Mouse (Mus musculus): Measurements from ENCODE around the gene Rcor2. TPM values are rescaled to one million over a fixed set of nuclear protein-coding genes. Genes with fewer than 3 reads are reported as not detected.
A peak's percentile ranks its signal among the peaks of the same experiment; 100 is the strongest.

Gene Rcor2
- 4.0 and 5.1 TPM in 2 replicates for polyA plus RNA-seq (2016; fragmentation: Nextera tagmentation; extraction: Ambion mirVana)

DNA sequence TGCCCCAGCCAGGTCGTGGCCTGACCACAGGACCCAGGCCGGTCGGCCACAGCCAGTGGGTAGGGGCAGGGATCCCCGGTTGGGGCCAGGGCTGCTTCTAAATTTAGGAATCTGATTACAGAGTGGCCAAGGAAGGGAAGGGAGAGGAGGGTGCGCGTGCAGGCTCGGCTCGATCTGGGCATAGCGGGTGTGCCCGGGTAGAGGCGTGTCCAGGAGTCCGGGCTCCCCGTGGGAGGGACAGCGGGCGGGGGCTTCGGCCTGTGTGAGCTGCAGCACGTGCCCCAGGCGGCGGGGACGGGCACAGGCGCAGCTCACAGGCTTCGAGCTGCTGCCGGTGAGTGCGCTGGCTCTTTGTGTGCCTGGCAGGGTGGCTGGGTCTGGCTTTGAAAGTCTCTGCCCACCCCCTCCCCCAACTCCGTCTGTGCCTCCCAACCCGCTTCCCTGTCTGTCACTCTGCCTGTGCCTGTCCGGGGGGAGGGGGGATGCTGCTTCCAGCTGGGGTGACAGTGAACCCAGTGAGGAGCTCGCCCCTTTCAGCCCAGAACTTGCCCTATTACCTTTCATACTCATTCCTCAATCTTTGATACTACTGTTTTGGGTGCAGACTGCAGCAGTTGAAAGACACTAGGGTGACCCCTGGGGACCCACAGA lies at the start of gene Rcor2:
Gene Rcor2 (plus strand): TSS at position 235 of the 651 bp plus-strand sequence.
- Histone ChIP-seq H3K9ac (peak within 1 kb of the TSS; percentile 75), H3K4me3 (peak within 1 kb of the TSS; percentile 69), H3K4me1 (peaks cover 58% of the 10 kb centered on the region), H3K9me3 (replicated peaks) (0 out of 2 replicates have a peak, but pooled peaks cover 3% of the 10 kb centered on the region), H3K4me2 (peak within 1 kb of the TSS; percentile 97), H3K27me3 (replicated peaks) (peaks cover 63% of the 10 kb centered on the region), H3K27ac (peak within 1 kb of the TSS; percentile 67), H3K36me3 (peaks cover 14% of the 10 kb centered on the region)
- peak; percentile 13; the same call in 1 of the 2 replicates for ATAC-seq
- WGBS (ENCODE audit: insufficient replicate concordance), result 2% methylated on average over 28 of the region's 28 CpGs

DNA sequence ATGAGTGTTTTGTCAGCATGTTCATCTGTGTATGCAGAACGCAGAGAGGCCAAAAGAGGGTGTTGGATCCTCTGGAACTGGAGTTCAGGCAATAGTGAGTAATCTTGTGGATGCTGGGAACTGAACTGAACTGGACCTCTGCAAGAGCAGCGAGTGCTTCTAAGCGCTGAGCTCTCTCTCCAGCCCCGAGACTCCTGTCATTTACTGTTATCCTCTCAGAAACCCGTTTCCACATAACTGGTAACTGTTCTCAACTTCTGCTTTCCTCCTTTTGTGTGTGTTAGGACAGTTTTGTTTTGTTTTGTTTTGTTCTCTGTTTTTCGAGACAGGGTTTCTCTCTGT lies 49.2 kb upstream of the Rcor2 start:
- Histone ChIP-seq H3K4me2 (peak overlapping the region; percentile 83), H3K4me1 (peaks cover 48% of the 10 kb centered on the region), H3K9ac (peak overlapping the region; percentile 93), H3K27ac (peak overlapping the region; percentile 60; the same call in 1 of the 2 replicates), H3K4me3 (peak overlapping the region; percentile 98), H3K36me3 (peaks cover 35% of the 10 kb centered on the region), H3K27me3 (replicated peaks) (no peaks in the 10 kb centered on the region), H3K9me3 (replicated peaks) (no peaks in the 10 kb centered on the region)
- WGBS (ENCODE audit: insufficient replicate concordance), result 7% methylated on average over 6 of the region's 6 CpGs
- peak; percentile 31 for ATAC-seq

DNA sequence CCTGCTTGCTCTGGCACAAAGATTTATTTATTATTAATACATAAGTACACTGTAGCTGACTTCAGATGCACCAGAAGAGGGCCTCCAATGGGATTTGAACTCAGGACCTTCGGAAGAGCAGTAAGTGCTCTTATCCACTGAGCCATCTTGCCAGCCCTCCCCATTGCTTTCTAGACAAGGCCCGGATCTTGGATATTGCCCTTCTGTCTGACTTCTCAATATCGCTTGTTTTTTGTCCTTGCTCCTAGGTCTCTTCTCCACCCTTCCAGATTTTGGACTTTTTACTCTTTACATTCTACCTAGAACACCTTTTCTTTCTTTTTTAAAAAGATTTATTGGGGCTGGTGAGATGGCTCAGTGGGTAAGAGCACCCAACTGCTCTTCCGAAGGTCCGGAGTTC lies 48.4 kb upstream of the Rcor2 start:
- no peaks in the 10 kb centered on the region for H3K9me3 ChIP-seq (replicated peaks)
- ATAC-seq, result no peak
- H3K27me3 ChIP-seq (replicated peaks), result no peaks in the 10 kb centered on the region
- H3K4me2 ChIP-seq, result peak overlapping the region; percentile 83
- no peak overlapping the region for H3K4me3 ChIP-seq
- H3K4me1 ChIP-seq, result peaks cover 40% of the 10 kb centered on the region
- H3K36me3 ChIP-seq, result peaks cover 27% of the 10 kb centered on the region
- H3K27ac ChIP-seq, result no peak overlapping the region
- WGBS (ENCODE audit: insufficient replicate concordance), result 82% methylated on average over 5 of the region's 5 CpGs
- H3K9ac ChIP-seq, result 0 out of 2 replicates have a peak overlapping the region, but pooled peaks have one; percentile 93

DNA sequence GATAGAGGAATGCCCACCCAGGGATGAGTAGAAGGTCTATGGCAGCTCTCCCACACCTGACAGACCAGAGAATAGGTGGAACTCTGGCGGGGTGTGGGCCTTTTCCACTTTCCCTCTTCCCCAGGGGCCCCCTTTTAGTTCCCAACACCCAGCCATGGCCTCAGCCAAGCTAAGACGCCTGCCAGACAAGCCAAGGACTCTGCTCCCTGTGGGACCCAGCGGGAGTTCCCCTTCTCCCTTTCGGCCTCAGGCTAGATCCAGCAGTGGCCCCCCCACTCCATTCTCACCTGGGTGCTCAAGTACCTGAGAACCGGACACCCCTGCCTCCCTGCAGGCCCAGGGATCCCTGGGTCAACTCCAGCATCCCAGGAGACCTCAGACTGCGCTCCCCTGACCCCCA lies 44.9 kb upstream of the Rcor2 start:
- no peak for ATAC-seq
- Histone ChIP-seq H3K9me3 (replicated peaks) (no peaks in the 10 kb centered on the region), H3K27ac (no peak overlapping the region), H3K4me1 (peaks cover 11% of the 10 kb centered on the region), H3K36me3 (peaks cover 22% of the 10 kb centered on the region), H3K4me3 (no peak overlapping the region), H3K9ac (no peak overlapping the region), H3K27me3 (replicated peaks) (no peaks in the 10 kb centered on the region), H3K4me2 (no peak overlapping the region)
- WGBS (ENCODE audit: insufficient replicate concordance), result 72% methylated on average over 6 of the region's 6 CpGs

DNA sequence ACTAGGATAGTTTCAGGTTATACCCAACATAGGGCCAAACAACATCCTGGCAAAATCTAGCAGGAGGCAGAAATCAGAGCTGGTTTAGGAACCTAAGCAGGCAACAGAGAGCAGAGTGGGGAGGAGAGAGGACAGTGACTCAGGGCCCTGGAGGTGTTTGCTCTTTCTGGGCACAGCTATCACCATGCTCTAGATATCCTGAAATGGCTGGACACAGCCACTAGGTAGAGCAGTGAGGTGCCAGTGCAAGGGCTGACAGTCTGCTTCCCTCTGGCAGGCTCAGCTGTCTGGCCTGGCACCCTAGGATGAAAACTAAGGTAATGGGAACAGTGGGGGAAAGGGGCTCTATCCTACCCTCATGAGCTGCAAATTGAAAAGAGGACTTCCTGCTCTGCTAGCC lies 43.6 kb upstream of the Rcor2 start:
- H3K4me3 ChIP-seq, result no peak overlapping the region
- peaks cover 34% of the 10 kb centered on the region for H3K36me3 ChIP-seq
- H3K4me2 ChIP-seq, result no peak overlapping the region
- no peak overlapping the region for H3K27ac ChIP-seq
- H3K27me3 ChIP-seq (replicated peaks), result no peaks in the 10 kb centered on the region
- H3K9me3 ChIP-seq (replicated peaks), result no peaks in the 10 kb centered on the region
- ATAC-seq, result no peak
- peaks cover 4% of the 10 kb centered on the region for H3K4me1 ChIP-seq
- H3K9ac ChIP-seq, result no peak overlapping the region

DNA sequence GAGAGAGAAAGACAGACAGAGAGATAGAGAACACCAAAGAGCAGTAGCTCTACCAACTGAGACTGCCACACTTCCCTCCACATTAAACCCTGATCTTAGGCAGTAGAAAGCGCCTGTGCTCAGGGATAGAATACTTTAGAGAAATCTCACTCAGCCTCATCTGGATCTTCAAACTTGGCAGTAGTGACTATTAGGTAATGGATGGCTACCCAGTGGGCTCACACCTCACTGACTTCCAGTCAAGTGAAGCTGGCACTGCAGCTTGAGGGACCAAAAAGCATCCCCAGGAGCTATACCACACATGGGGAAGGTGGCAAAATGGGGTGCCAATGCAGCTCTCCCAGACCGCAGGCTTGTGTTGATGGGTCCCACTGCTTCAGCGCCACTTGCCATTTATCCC lies 42.9 kb upstream of the Rcor2 start:
- Histone ChIP-seq H3K4me3 (no peak overlapping the region), H3K36me3 (peaks cover 42% of the 10 kb centered on the region), H3K9ac (no peak overlapping the region), H3K27me3 (replicated peaks) (no peaks in the 10 kb centered on the region), H3K27ac (no peak overlapping the region), H3K9me3 (replicated peaks) (no peaks in the 10 kb centered on the region), H3K4me1 (no peaks in the 10 kb centered on the region), H3K4me2 (no peak overlapping the region)
- ATAC-seq, result no peak
- 76% methylated on average over 3 of the region's 3 CpGs for WGBS (ENCODE audit: insufficient replicate concordance)

DNA sequence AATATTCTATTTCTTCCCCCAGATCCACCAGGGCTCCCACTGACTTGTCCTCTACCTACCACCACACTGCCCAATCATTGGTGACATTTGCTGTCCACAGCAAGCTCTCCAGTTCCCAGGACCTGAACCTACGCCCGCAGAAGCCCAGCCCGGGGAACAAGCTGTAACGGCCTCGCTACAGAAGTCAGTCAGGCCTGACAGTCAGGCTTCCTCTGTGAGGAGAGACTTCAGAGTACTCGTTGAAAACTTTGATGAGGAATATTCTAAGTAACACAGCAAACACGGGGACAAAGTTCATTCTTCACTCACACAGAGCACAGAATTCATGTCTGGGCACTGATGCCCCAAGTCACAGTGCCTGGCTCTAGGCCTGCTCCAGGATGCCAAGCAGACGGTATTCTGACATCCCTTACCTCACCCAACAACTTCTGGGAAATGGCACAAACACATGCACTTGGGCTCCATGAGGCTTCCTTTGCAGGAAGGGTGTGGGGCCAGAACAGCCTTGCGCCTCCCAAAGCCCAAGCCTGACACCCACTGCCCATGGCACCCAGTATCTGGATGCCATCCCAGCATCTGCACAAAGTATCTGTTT lies 41.9 kb upstream of the Rcor2 start:
- 81% methylated on average over 9 of the region's 9 CpGs for WGBS (ENCODE audit: insufficient replicate concordance)

DNA sequence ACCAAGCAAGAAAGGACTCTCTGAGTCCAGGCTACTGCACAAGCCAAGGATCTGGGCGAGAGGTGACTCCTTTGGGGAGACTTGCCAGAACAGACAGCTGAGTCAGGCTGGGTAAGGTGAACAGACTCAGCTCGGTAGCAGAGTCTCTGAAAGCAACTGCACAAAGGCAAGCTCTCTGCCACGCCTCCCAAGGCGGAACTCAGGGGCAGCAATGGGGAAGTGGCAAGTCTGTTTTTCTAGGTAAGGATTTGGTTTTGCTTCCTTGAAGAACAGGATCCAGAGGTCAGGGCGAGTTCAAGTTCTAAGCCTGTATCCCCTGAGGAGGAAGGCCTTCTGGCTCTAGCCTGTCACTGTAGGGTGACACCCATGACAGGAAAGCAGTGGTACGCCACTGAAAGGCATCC lies 40.6 kb upstream of the Rcor2 start:
- Histone ChIP-seq H3K9ac (no peak overlapping the region), H3K27me3 (replicated peaks) (no peaks in the 10 kb centered on the region), H3K4me2 (no peak overlapping the region), H3K4me1 (no peaks in the 10 kb centered on the region), H3K36me3 (peaks cover 65% of the 10 kb centered on the region), H3K9me3 (replicated peaks) (no peaks in the 10 kb centered on the region), H3K27ac (no peak overlapping the region), H3K4me3 (no peak overlapping the region)
- no peak for ATAC-seq
- WGBS (ENCODE audit: insufficient replicate concordance), result 67% methylated on average over 6 of the region's 6 CpGs

More for the DNA sequence above, 41.9 kb upstream of the Rcor2 start:
- no peak for ATAC-seq
- Histone ChIP-seq H3K9me3 (replicated peaks) (no peaks in the 10 kb centered on the region), H3K27ac (no peak overlapping the region), H3K36me3 (peaks cover 51% of the 10 kb centered on the region), H3K4me2 (no peak overlapping the region), H3K9ac (no peak overlapping the region), H3K27me3 (replicated peaks) (no peaks in the 10 kb centered on the region), H3K4me1 (no peaks in the 10 kb centered on the region), H3K4me3 (no peak overlapping the region)

DNA sequence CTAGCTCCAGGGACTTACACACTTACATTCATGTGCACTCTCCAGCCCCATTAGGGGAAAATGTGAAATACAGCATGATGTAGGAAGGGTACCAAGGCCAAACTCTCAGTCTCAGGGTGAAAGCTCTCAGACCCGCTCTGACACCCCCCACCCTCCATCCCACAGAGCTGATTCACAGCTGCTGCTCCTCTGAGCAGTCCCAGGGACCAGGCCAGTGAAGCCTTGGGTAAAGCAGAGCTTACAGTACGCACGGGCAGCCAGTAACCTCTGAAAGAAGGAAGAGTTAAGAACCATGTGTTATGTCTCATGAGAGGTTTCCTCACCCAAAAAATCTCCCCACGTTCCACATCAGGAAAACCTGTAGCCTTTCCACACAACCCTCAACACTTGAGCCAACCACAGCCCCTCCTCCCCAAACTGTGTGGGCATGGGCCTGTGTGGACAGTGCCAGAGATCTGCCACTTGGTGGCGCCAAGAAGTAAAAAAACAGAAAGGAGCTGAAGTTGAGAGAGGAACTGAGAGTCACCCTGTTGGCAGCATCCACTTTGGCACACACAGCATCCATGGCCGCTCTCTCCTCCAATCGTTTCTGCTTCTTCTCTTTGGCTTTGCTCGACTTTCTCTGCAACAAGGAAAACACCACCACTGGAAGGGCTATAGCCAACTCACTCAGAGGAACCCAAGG lies 32.4 kb upstream of the Rcor2 start:
- H3K4me2 ChIP-seq, result no peak overlapping the region
- WGBS (ENCODE audit: insufficient replicate concordance), result 58% methylated on average over 8 of the region's 8 CpGs

DNA sequence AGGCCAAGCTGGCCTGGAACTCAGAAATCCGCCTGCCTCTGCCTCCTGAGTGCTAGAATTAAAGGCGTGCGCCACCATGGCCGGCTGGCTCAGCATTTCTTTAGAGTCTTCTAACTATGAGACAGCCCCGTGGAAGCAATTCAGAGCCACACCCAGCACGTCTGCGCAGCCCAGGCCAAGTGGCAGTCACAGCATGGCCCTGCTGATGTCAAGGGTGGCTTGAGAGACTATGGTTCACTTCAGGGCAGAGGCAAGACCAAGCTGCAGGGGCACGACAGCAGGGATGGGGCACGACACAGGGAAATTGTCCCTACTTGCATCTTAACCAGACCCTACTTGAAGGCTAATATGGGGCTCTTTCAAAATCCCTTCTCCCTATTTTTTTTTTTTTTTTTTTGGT lies 31.7 kb upstream of the Rcor2 start:
- no peak for ATAC-seq
- Histone ChIP-seq H3K27me3 (replicated peaks) (no peaks in the 10 kb centered on the region), H3K36me3 (peaks cover 81% of the 10 kb centered on the region), H3K4me3 (no peak overlapping the region), H3K4me1 (peaks cover 37% of the 10 kb centered on the region), H3K9me3 (replicated peaks) (no peaks in the 10 kb centered on the region), H3K9ac (no peak overlapping the region), H3K27ac (no peak overlapping the region), H3K4me2 (no peak overlapping the region)
- 75% methylated on average over 9 of the region's 9 CpGs for WGBS (ENCODE audit: insufficient replicate concordance)

More for the DNA sequence above, 32.4 kb upstream of the Rcor2 start:
- H3K9me3 ChIP-seq (replicated peaks), result no peaks in the 10 kb centered on the region
- H3K27ac ChIP-seq, result no peak overlapping the region
- H3K4me1 ChIP-seq, result peaks cover 30% of the 10 kb centered on the region
- H3K27me3 ChIP-seq (replicated peaks), result no peaks in the 10 kb centered on the region
- H3K36me3 ChIP-seq, result peaks cover 89% of the 10 kb centered on the region
- H3K9ac ChIP-seq, result no peak overlapping the region
- ATAC-seq, result peak; percentile 60
- H3K4me3 ChIP-seq, result no peak overlapping the region

DNA sequence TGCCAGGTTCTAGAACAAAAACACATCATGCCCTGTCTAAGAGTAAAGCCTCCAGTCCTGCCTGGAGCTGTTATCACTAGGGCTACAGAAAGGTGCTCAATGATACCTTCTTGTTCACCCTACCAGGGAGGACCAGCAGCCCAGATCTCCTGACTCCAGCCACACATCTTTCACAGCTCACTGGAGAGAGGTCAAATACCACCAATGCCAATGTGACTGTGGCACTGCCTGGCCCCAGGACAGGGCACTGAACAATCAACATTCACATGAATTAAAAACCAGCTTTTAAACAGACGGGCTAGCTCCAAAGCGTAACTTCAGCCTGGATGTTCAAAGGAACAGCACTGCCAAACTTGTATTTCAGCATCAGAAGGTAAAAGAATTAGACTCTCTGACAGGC lies 31.1 kb upstream of the Rcor2 start:
- no peak overlapping the region for H3K9ac ChIP-seq

DNA sequence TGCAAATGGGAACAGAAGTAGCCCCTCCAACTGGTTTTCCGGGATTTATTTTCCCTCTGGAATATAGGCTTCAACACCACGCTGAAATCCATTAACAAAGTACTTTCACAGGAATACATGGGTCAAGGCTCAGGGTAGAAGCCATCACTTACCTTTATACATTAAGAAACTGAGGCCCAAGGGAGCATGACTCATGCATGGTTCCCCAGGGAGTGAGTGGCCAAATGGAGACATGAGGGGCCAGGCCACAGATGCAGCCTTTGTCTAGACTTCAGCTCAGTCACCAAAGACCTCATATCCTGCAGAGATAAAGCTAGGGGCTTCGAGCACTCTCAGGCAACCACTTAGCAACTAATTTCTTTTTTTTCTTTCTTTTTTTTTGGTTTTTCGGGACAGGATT lies 30.4 kb upstream of the Rcor2 start:
- H3K36me3 ChIP-seq, result peaks cover 68% of the 10 kb centered on the region
- no peak overlapping the region for H3K27ac ChIP-seq
- no peaks in the 10 kb centered on the region for H3K9me3 ChIP-seq (replicated peaks)
- no peak overlapping the region for H3K9ac ChIP-seq
- no peaks in the 10 kb centered on the region for H3K27me3 ChIP-seq (replicated peaks)
- no peak for ATAC-seq
- peaks cover 43% of the 10 kb centered on the region for H3K4me1 ChIP-seq
- H3K4me2 ChIP-seq, result no peak overlapping the region
- no peak overlapping the region for H3K4me3 ChIP-seq
- 82% methylated on average over 4 of the region's 4 CpGs for WGBS (ENCODE audit: insufficient replicate concordance)

More for the DNA sequence above, 31.1 kb upstream of the Rcor2 start:
- H3K9me3 ChIP-seq (replicated peaks), result no peaks in the 10 kb centered on the region
- ATAC-seq, result no peak
- peaks cover 37% of the 10 kb centered on the region for H3K4me1 ChIP-seq
- no peak overlapping the region for H3K27ac ChIP-seq
- H3K27me3 ChIP-seq (replicated peaks), result no peaks in the 10 kb centered on the region
- H3K36me3 ChIP-seq, result peaks cover 76% of the 10 kb centered on the region
- no peak overlapping the region for H3K4me2 ChIP-seq
- no peak overlapping the region for H3K4me3 ChIP-seq
- WGBS (ENCODE audit: insufficient replicate concordance), result 87% methylated on average over 2 of the region's 2 CpGs

Data from liver, embryonic 12.5 days (tissue).